18 mouse cellular contexts compared by ENCODE assay signal in genomic region chr6:134601130-134601529, GRCm38 (mm10). TPM values are rescaled to one million over a fixed set of nuclear protein-coding genes. Genes with fewer than 3 reads are reported as not detected.
DNase-seq lines count a peak whose midpoint lies in the region; ATAC-seq lines count a peak whose summit lies in the region.
"Had no signal": no experiment of that assay in that cellular context is flagged by ENCODE, and none has a peak within 500 bp of the region (broad histone marks: within the 10 kb centered on the region; RNA-seq: fewer than 3 reads in every experiment).

No protein-coding gene starts in this region.

- H3K27me3 ChIP-seq in kidney, embryonic 14.5 days (ENCODE audit: control insufficient read depth, insufficient read depth, low read length) = no peaks in the 10 kb centered on the region
- no peaks in the 10 kb centered on the region for H3K27me3 ChIP-seq in limb, embryonic 12.5 days
- H3K27me3 ChIP-seq: forebrain, embryonic 12.5 days; midbrain, embryonic 13.5 days; stomach, embryonic 15.5 days had no signal

- ATAC-seq in kidney, embryonic 14.5 days (ENCODE audit: low FRiP score, low TSS enrichment) = no peak
- ATAC-seq in limb, embryonic 12.5 days (ENCODE audit: insufficient number of reproducible peaks, insufficient read depth, low FRiP score, low TSS enrichment, low read depth) = no peak
- ATAC-seq: hindbrain, embryonic 16.5 days; midbrain, embryonic 13.5 days had no signal

- DNase-seq in adrenal gland, adult 2 months = peak; percentile 13
- DNase-seq in adrenal gland, postnatal 25 days = no peak
- no peak for DNase-seq in kidney, adult 8-10 months
- DNase-seq in right cerebral cortex, postnatal 36 days (ENCODE audit: low spot score in 2 of 2) = no peak
- DNase-seq in retina, postnatal 1 day = no peak
- DNase-seq: cerebellum, adult 8-10 months; lung, adult 2 months; thymus, postnatal 4 days had no signal

- no peak overlapping the region for H3K4me2 ChIP-seq in kidney, embryonic 14.5 days (replicated peaks; ENCODE audit: low read depth, low read length)
- no peak overlapping the region for H3K4me2 ChIP-seq in limb, embryonic 12.5 days
- H3K4me2 ChIP-seq: forebrain, embryonic 12.5 days; midbrain, embryonic 13.5 days; stomach, embryonic 15.5 days had no signal

- H3K4me3 ChIP-seq in kidney, embryonic 14.5 days (ENCODE audit: low read length) = no peak overlapping the region
- H3K4me3 ChIP-seq in brown adipose tissue, adult 24 weeks (ENCODE audit: insufficient read depth, low read depth, low read length) = no peak overlapping the region
- no peak overlapping the region for H3K4me3 ChIP-seq in limb, embryonic 12.5 days (replicated peaks)
- H3K4me3 ChIP-seq: forebrain, embryonic 12.5 days; heart, embryonic 10.5 days; left cerebral cortex, adult 2 months; midbrain, embryonic 13.5 days; stomach, embryonic 15.5 days had no signal

- H3K9me3 ChIP-seq in kidney, embryonic 14.5 days (ENCODE audit: control insufficient read depth, low read length) = no peaks in the 10 kb centered on the region
- H3K9me3 ChIP-seq in limb, embryonic 12.5 days = no peaks in the 10 kb centered on the region
- H3K9me3 ChIP-seq: forebrain, embryonic 12.5 days; heart, embryonic 10.5 days; midbrain, embryonic 13.5 days; stomach, embryonic 15.5 days had no signal

- peaks cover 13% of the 10 kb centered on the region; the same call in 1 of the 2 replicates for H3K4me1 ChIP-seq in kidney, embryonic 14.5 days (ENCODE audit: control insufficient read depth, insufficient read depth, low read length)
- H3K4me1 ChIP-seq in brown adipose tissue, adult 24 weeks (ENCODE audit: control insufficient read depth, insufficient read depth, insufficient read length, low read length) = peaks cover 11% of the 10 kb centered on the region
- H3K4me1 ChIP-seq in limb, embryonic 12.5 days (replicated peaks) = peaks cover 22% of the 10 kb centered on the region
- H3K4me1 ChIP-seq: forebrain, embryonic 12.5 days; midbrain, embryonic 13.5 days had no signal

- no peak overlapping the region for H3K9ac ChIP-seq in kidney, embryonic 14.5 days (ENCODE audit: low read depth, low read length)
- no peak overlapping the region for H3K9ac ChIP-seq in limb, embryonic 12.5 days (replicated peaks)
- H3K9ac ChIP-seq: forebrain, embryonic 12.5 days; midbrain, embryonic 13.5 days; stomach, embryonic 15.5 days had no signal

- no peaks in the 10 kb centered on the region for H3K36me3 ChIP-seq in kidney, embryonic 14.5 days (ENCODE audit: control insufficient read depth, insufficient read depth, low read length)
- H3K36me3 ChIP-seq in limb, embryonic 12.5 days = no peaks in the 10 kb centered on the region
- H3K36me3 ChIP-seq: forebrain, embryonic 12.5 days; heart, embryonic 10.5 days; midbrain, embryonic 13.5 days; stomach, embryonic 15.5 days had no signal

- H3K27ac ChIP-seq in kidney, embryonic 14.5 days (ENCODE audit: low read depth, low read length) = peak overlapping the region; percentile 81; the same call in 1 of the 2 replicates
- H3K27ac ChIP-seq in brown adipose tissue, adult 24 weeks (replicated peaks; ENCODE audit: low read depth, low read length) = peak overlapping the region; percentile 87
- H3K27ac ChIP-seq in limb, embryonic 12.5 days = peak overlapping the region; percentile 89
- H3K27ac ChIP-seq: forebrain, embryonic 12.5 days; heart, embryonic 10.5 days; left cerebral cortex, adult 2 months; macrophage; midbrain, embryonic 13.5 days; stomach, embryonic 15.5 days had no signal

- WGBS in kidney, embryonic 14.5 days = 51% methylated on average over 7 of the region's 7 CpGs
- WGBS in limb, embryonic 12.5 days = 50% methylated on average over 7 of the region's 7 CpGs

RNA-seq across cellular contexts. Expression of gene Mansc1, which starts 31.2 kb away (rescaled TPM):
- 1 to 10 TPM; 2.9 to 6.3 TPM for total RNA-seq in adrenal gland, adult 2 months (2021)
- polyA plus RNA-seq in adrenal gland, adult 2 months (2012; rRNA removed) = 2.6 and 3.7 TPM in 2 replicates
- 3.7 and 5.5 TPM in 2 replicates for total RNA-seq in adrenal gland, postnatal 25 days (2021)
- 2.8 and 5.8 TPM in 2 replicates for polyA plus RNA-seq in kidney, embryonic 14.5 days (2014; fragmentation: Nextera tagmentation; extraction: Ambion mirVana)
- polyA plus RNA-seq in brown adipose tissue, adult 24 weeks (2012; ENCODE audit: insufficient read depth, insufficient read length, missing spikeins) = 0.87 and 1.3 TPM in 2 replicates
- 0.69 and 1.1 TPM in 2 replicates for polyA plus RNA-seq in limb, embryonic 12.5 days (2016; fragmentation: Nextera tagmentation; extraction: Ambion mirVana)

RNA-seq across cellular contexts. Expression of gene Lrp6, which starts 34.4 kb away (rescaled TPM):
- total RNA-seq in adrenal gland, adult 2 months (2021) = 10 to 100 TPM; 71.1 to 71.2 TPM
- polyA plus RNA-seq in adrenal gland, adult 2 months (2012; rRNA removed) = 27.1 and 44.6 TPM in 2 replicates
- total RNA-seq in adrenal gland, postnatal 25 days (2021) = 94.4 and 112 TPM in 2 replicates
- polyA plus RNA-seq in kidney, embryonic 14.5 days (2014; fragmentation: Nextera tagmentation; extraction: Ambion mirVana) = 32.6 and 49.7 TPM in 2 replicates
- polyA plus RNA-seq in brown adipose tissue, adult 24 weeks (2012; ENCODE audit: insufficient read depth, insufficient read length, missing spikeins) = 22.1 and 33.0 TPM in 2 replicates
- 40.8 and 41.7 TPM in 2 replicates for polyA plus RNA-seq in limb, embryonic 12.5 days (2016; fragmentation: Nextera tagmentation; extraction: Ambion mirVana)

RNA-seq across cellular contexts. Expression of gene Borcs5, which starts 38.2 kb away (rescaled TPM):
- total RNA-seq in adrenal gland, adult 2 months (2021) = 10 to 100 TPM; 11.9 to 20.5 TPM
- 53.5 and 57.0 TPM in 2 replicates for polyA plus RNA-seq in adrenal gland, adult 2 months (2012; rRNA removed)
- 16.3 and 17.5 TPM in 2 replicates for total RNA-seq in adrenal gland, postnatal 25 days (2021)
- 16.2 and 18.2 TPM in 2 replicates for polyA plus RNA-seq in kidney, embryonic 14.5 days (2014; fragmentation: Nextera tagmentation; extraction: Ambion mirVana)
- polyA plus RNA-seq in brown adipose tissue, adult 24 weeks (2012; ENCODE audit: insufficient read depth, insufficient read length, missing spikeins) = 7.3 and 15.2 TPM in 2 replicates
- polyA plus RNA-seq in limb, embryonic 12.5 days (2016; fragmentation: Nextera tagmentation; extraction: Ambion mirVana) = 19.5 and 22.4 TPM in 2 replicates
